Mouse (Mus musculus) heart, postnatal 0 days (tissue): Measurements from ENCODE around the gene Macrod1. TPM values are rescaled to one million over a fixed set of nuclear protein-coding genes. Genes with fewer than 3 reads are reported as not detected.

Experiments used
- ATAC-seq: fragments of 200-750 bp; cut with Nextera tagmentation; 2 replicates; pipeline ENCODE4 v1.8.0; 2017; ENCODE audit warnings: low read depth, moderate number of reproducible peaks, moderate library complexity; ENCODE audit not compliant: insufficient read depth
- DNase-seq: peaks from one replicate; pipeline ENCODE4 v3.0.0-alpha.2; 2016; ENCODE audit warnings: low spot score
- H3K27ac ChIP-seq: fragments of 300-500 bp; sonication (generic); 2 replicates; pipeline ENCODE4 v1.5.1; 2014; ENCODE audit warnings: low read depth, mild to moderate bottlenecking
- H3K27me3 ChIP-seq: fragments of 300-500 bp; sonication (generic); 2 replicates; pipeline ENCODE4 v1.6.1; 2014; ENCODE audit warnings: low read length, mixed read lengths; ENCODE audit not compliant: control insufficient read depth, insufficient read depth
- H3K36me3 ChIP-seq: fragments of 300-500 bp; sonication (generic); replicated peaks from 2 replicates; pipeline ENCODE4 v1.6.1; 2014; ENCODE audit warnings: low read length, mixed read lengths; ENCODE audit not compliant: control insufficient read depth, insufficient read depth
- H3K4me1 ChIP-seq: fragments of 300-500 bp; sonication (generic); 2 replicates; pipeline ENCODE4 v1.6.1; 2014; ENCODE audit warnings: antibody characterized with exemption; ENCODE audit not compliant: control insufficient read depth, insufficient read depth
- H3K4me2 ChIP-seq: fragments of 300-500 bp; sonication (generic); 2 replicates; pipeline ENCODE4 v1.6.1; 2014; ENCODE audit warnings: low read depth, mild to moderate bottlenecking, low read length, moderate library complexity
- H3K4me3 ChIP-seq: fragments of 300-500 bp; sonication (generic); 2 replicates; pipeline ENCODE4 v1.5.1; 2014; ENCODE audit warnings: low read depth, low read length
- H3K9ac ChIP-seq: fragments of 300-500 bp; sonication (generic); replicated peaks from 2 replicates; pipeline ENCODE4 v1.6.1; 2014; ENCODE audit warnings: low read depth, low read length, mixed read lengths
- H3K9me3 ChIP-seq: fragments of 300-500 bp; sonication (generic); replicated peaks from 2 replicates; pipeline ENCODE4 v1.6.1; 2016; ENCODE audit warnings: low read length; ENCODE audit not compliant: control insufficient read depth
- CTCF ChIP-seq: IDR thresholded peaks from 2 replicates; pipeline ENCODE4 v1.5.1; 2016; ENCODE audit warnings: antibody characterized with exemption, control low read depth, low read depth
- EP300 ChIP-seq: IDR thresholded peaks from 2 replicates; pipeline ENCODE4 v1.6.1; 2016; ENCODE audit warnings: antibody characterized with exemption, low read depth
- WGBS: fragments of 180-500 bp; shearing (Covaris S2); extraction: QIAGEN DNeasy Blood & Tissue Kit; methylation state at CpG from one replicate; pipeline ENCODE4 v1.1.7; 2014; 5-methylcytosine and 5-hydroxymethylcytosine counted together
- polyA plus RNA-seq: library from polyadenylated mRNA; unstranded; fragments of >200 nt; fragmentation: Nextera tagmentation; extraction: Ambion mirVana; gene quantifications from 2 replicates; pipeline ENCODE4 v1.2.1, GENCODE M21; 2015
- total RNA-seq: library from RNA; depleted of rRNA; stranded (reverse); fragments of >200 nt; gene quantifications from 2 replicates; pipeline ENCODE4 v1.2.3, GENCODE M21; 2014; ENCODE audit warnings: low replicate concordance

The Macrod1 gene
- total and polyA plus RNA-seq, 2 experiments from 2014 or later = 113 to 122 TPM

DNA sequence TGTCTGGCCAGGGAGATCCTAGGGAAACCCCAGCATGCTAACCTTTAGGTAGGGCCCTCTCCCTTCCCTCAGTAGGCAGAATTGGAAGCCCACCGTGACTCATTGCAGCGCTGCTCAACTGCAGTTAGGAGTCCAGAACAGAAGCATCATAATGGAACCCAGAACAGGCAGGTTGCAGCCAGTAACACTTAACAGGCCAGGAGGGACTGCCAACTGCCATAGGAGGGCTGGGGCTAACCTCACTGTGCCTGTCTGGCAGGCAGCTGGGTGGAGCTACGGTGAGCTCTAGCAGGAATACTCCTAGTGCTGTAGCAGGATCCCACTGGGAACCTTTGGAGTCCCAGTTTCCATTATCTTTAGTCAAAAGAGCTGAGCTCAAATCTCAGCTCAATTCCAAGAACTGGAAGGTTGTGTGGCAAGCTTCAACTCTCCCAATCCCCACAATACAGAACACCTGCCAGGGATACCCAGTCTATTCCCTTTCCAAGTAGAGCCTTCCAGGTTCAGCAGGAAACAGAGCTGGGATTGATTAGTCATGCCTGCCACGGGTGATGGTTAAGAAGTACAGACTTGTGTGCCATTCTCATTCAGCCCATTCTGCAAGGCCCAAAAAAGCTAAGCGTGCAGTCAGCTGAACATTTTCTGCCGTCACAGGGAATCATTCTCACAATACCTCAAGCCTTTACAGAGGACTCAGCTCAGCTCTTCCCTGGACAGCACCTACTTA is 95.5 kb downstream of the Macrod1 start:
- DNase-seq (no peak), ATAC-seq (no peak)
- Histone ChIP-seq H3K4me1 (peaks cover 29% of the 10 kb centered on the region), H3K36me3 (no peaks in the 10 kb centered on the region), H3K4me2 (no peak overlapping the region), H3K27ac (no peak overlapping the region), H3K27me3 (no peaks in the 10 kb centered on the region), H3K4me3 (no peak overlapping the region), H3K9ac (no peak overlapping the region), H3K9me3 (no peaks in the 10 kb centered on the region)
- TF ChIP-seq EP300 = no peak
- no peak for TF ChIP-seq CTCF
- WGBS = 86% methylated on average over 6 of the region's 6 CpGs

- Histone ChIP-seq H3K4me3 (no peak overlapping the region), H3K27ac (no peak overlapping the region), H3K4me1 (peaks cover 25% of the 10 kb centered on the region), H3K4me2 (no peak overlapping the region), H3K9me3 (no peaks in the 10 kb centered on the region), H3K9ac (no peak overlapping the region), H3K36me3 (no peaks in the 10 kb centered on the region), H3K27me3 (no peaks in the 10 kb centered on the region)
- WGBS = 34% methylated on average over 7 of the region's 7 CpGs
- no peak for ATAC-seq
- DNase-seq = no peak
- TF ChIP-seq EP300 = no peak
- TF ChIP-seq CTCF = no peak
Measured at GRCm38 (mm10) chr19:7153232-7153631, 96.6 kb downstream of the Macrod1 start.

DNA sequence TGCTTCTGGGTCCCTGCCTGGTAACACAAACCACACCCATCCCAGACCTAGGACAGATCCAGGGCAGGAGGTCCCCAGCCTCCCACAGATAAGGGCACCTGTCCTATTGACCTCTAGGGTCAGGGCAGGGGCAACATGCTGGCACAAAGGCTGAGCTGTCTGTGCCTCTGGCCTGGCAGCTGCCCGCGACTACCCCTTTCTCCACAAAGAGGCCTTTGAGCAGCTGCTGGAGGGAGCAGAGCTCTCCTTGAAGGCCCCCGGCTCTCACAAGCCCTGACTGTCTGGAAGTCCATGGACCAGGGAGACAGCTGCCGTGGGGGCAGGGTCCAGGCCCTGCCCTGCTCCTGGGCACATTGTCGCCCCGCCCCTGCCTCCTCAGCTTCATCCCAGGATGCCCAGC is 98.6 kb downstream of the Macrod1 start:
- Histone ChIP-seq H3K9ac (no peak overlapping the region), H3K4me2 (no peak overlapping the region), H3K27me3 (no peaks in the 10 kb centered on the region), H3K4me3 (no peak overlapping the region), H3K9me3 (no peaks in the 10 kb centered on the region), H3K4me1 (peaks cover 14% of the 10 kb centered on the region), H3K36me3 (no peaks in the 10 kb centered on the region), H3K27ac (no peak overlapping the region)
- ATAC-seq = no peak
- TF ChIP-seq CTCF (no peak), EP300 (no peak)
- 81% methylated on average over 6 of the region's 6 CpGs for WGBS
- no peak for DNase-seq

- ATAC-seq (peak; percentile 66), DNase-seq (peak; percentile 67)
- H3K4me1 ChIP-seq = peaks cover 7% of the 10 kb centered on the region
- H3K9me3 ChIP-seq = no peaks in the 10 kb centered on the region
- H3K4me3 ChIP-seq = no peak overlapping the region
- TF ChIP-seq EP300 (no peak), CTCF (0 out of 2 replicates have a peak, but pooled peaks have one; percentile 21)
- H3K27me3 ChIP-seq = no peaks in the 10 kb centered on the region
- H3K4me2 ChIP-seq = no peak overlapping the region
- H3K36me3 ChIP-seq = no peaks in the 10 kb centered on the region
- WGBS = 27% methylated on average over 14 of the region's 14 CpGs
- no peak overlapping the region for H3K27ac ChIP-seq
- H3K9ac ChIP-seq = no peak overlapping the region
Measured at GRCm38 (mm10) chr19:7157734-7158133, 101.1 kb downstream of the Macrod1 start.

DNA sequence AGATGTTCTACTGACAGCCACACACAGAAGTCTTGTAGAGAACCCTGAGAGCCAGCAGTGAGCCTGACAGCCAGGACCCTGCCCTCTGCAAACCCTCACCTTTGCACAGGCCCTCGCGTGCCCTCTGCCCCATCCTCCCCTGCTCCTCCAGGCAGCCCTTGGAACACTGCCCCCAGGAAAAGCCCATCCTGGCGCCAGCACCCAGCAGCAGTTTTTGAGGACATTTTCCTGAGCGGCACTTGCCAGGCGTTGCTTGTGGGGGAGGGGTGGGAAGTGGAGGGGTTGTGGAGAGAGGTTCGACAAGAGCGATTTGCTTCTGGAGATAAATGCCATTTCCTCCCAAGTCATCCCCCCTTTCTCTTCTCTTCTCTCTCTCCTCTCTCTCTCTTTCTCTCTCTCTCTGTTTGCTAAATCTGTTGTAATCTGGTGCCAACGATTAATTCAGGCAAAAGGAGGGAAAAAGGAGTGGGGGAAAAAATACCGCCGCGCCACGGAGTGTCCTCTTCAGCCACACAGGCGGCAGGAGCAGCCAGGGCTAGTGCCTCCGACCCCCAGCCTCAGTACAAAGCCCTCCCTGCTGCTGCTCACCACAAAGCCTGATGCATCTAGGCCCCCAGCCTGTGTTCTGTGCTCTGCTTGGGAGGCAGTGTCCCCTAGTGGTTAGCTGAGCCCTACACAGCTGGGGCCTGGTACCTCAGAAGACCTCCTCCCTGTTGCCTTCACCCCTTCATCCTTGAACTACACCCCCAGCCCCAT is 103.7 kb downstream of the Macrod1 start:
- H3K27me3 ChIP-seq = peaks cover 11% of the 10 kb centered on the region; the same call in 1 of the 2 replicates
- no peak overlapping the region for H3K4me2 ChIP-seq
- ATAC-seq (peak; percentile 40), DNase-seq (no peak)
- no peak overlapping the region for H3K27ac ChIP-seq
- no peak overlapping the region for H3K9ac ChIP-seq
- H3K4me3 ChIP-seq = no peak overlapping the region
- H3K36me3 ChIP-seq = no peaks in the 10 kb centered on the region
- peaks cover 14% of the 10 kb centered on the region for H3K4me1 ChIP-seq
- peak; percentile 77 for TF ChIP-seq CTCF
- TF ChIP-seq EP300 = no peak
- H3K9me3 ChIP-seq = no peaks in the 10 kb centered on the region
- WGBS = 20% methylated on average over 14 of the region's 14 CpGs
